Comparison of ENCODE assay signal across 23 mouse cellular contexts in the genomic region with DNA sequence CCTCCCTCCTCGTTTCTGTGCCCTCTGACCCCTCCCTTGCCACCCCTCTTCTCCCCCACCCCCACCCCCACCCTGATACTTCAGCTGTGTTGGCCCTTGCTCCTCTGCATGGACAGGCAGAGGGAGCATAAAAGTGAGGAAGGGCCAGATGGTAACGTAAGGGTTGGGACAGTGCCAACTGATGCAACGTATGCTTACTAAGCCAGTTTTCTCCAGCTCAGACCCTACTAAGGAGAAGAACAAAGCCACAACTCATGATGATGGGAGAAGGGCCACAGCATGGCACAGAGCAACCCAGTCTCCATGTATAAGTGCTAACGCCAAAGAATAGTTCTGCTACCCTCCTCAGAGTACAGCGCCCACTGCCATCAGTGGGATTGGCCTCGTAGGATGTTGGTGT. TPM values are rescaled to one million over a fixed set of nuclear protein-coding genes. Genes with fewer than 3 reads are reported as not detected.
A peak's percentile ranks its signal among the peaks of the same experiment; 100 is the strongest.
DNase-seq lines count a peak whose midpoint lies in the region; ATAC-seq and TF ChIP-seq lines count a peak whose summit lies in the region.
"Had no signal": no experiment of that assay in that cellular context is flagged by ENCODE, and none has a peak within 500 bp of the region (broad histone marks: within the 10 kb centered on the region; RNA-seq: fewer than 3 reads in every experiment).

No protein-coding gene starts in this region.

- no peak overlapping the region for H3K9ac ChIP-seq in forebrain, embryonic 14.5 days (ENCODE audit: low read length)
- H3K9ac ChIP-seq in forebrain, postnatal 0 days: no peak overlapping the region
- no peak overlapping the region for H3K9ac ChIP-seq in lung, embryonic 14.5 days
- no peak overlapping the region for H3K9ac ChIP-seq in embryonic facial prominence, embryonic 12.5 days
- H3K9ac ChIP-seq: forebrain, embryonic 13.5 days; hindbrain, embryonic 12.5 days; hindbrain, embryonic 15.5 days; intestine, embryonic 15.5 days had no signal

- H3K36me3 ChIP-seq in forebrain, embryonic 14.5 days (ENCODE audit: control insufficient read depth, insufficient read depth, low read length): no peaks in the 10 kb centered on the region
- H3K36me3 ChIP-seq in forebrain, postnatal 0 days (ENCODE audit: insufficient read depth): no peaks in the 10 kb centered on the region
- no peaks in the 10 kb centered on the region for H3K36me3 ChIP-seq in lung, embryonic 14.5 days (ENCODE audit: insufficient read depth)
- H3K36me3 ChIP-seq in embryonic facial prominence, embryonic 12.5 days: no peaks in the 10 kb centered on the region
- H3K36me3 ChIP-seq: forebrain, embryonic 10.5 days; G1E; hindbrain, embryonic 12.5 days; hindbrain, embryonic 15.5 days; intestine, embryonic 15.5 days had no signal

- H3K4me3 ChIP-seq in forebrain, embryonic 14.5 days (ENCODE audit: low read depth, low read length): no peak overlapping the region
- H3K4me3 ChIP-seq in forebrain, postnatal 0 days (ENCODE audit: low read depth, low read length): no peak overlapping the region
- H3K4me3 ChIP-seq in lung, embryonic 14.5 days (ENCODE audit: low read depth, low read length): no peak overlapping the region
- no peak overlapping the region for H3K4me3 ChIP-seq in embryonic facial prominence, embryonic 12.5 days
- no peak overlapping the region for H3K4me3 ChIP-seq in layer of hippocampus, adult 2 months
- H3K4me3 ChIP-seq: forebrain, embryonic 10.5 days; forebrain, embryonic 13.5 days; hindbrain, embryonic 12.5 days; hindbrain, embryonic 15.5 days; intestine, embryonic 15.5 days had no signal

- 81% methylated on average over 6 of the region's 6 CpGs for WGBS in forebrain, embryonic 14.5 days
- 72% methylated on average over 6 of the region's 6 CpGs for WGBS in forebrain, postnatal 0 days
- 69% methylated on average over 6 of the region's 6 CpGs for WGBS in lung, embryonic 14.5 days
- WGBS in embryonic facial prominence, embryonic 12.5 days: 85% methylated on average over 6 of the region's 6 CpGs

- H3K27ac ChIP-seq in forebrain, embryonic 14.5 days (ENCODE audit: low read depth, low read length): no peak overlapping the region
- no peak overlapping the region for H3K27ac ChIP-seq in forebrain, postnatal 0 days (ENCODE audit: low read depth, low read length)
- no peak overlapping the region for H3K27ac ChIP-seq in lung, embryonic 14.5 days (ENCODE audit: low read depth)
- peak overlapping the region; percentile 25; the same call in 1 of the 2 replicates for H3K27ac ChIP-seq in embryonic facial prominence, embryonic 12.5 days
- H3K27ac ChIP-seq in layer of hippocampus, adult 2 months: no peak overlapping the region
- H3K27ac ChIP-seq: forebrain, embryonic 10.5 days; forebrain, embryonic 13.5 days; hindbrain, embryonic 12.5 days; hindbrain, embryonic 15.5 days; intestine, embryonic 15.5 days had no signal

- H3K4me1 ChIP-seq in forebrain, embryonic 14.5 days (ENCODE audit: control insufficient read depth, insufficient read depth, low read length): no peaks in the 10 kb centered on the region
- H3K4me1 ChIP-seq in forebrain, postnatal 0 days (ENCODE audit: insufficient read depth): no peaks in the 10 kb centered on the region
- no peaks in the 10 kb centered on the region for H3K4me1 ChIP-seq in lung, embryonic 14.5 days (ENCODE audit: insufficient read depth)
- peaks cover 13% of the 10 kb centered on the region; the same call in 1 of the 2 replicates for H3K4me1 ChIP-seq in embryonic facial prominence, embryonic 12.5 days
- H3K4me1 ChIP-seq: forebrain, embryonic 13.5 days; hindbrain, embryonic 12.5 days; hindbrain, embryonic 15.5 days; intestine, embryonic 15.5 days had no signal

- no peak for TF ChIP-seq CTCF in forebrain, postnatal 0 days (IDR thresholded peaks at IDR 0.05; ENCODE audit: low read depth)
- TF ChIP-seq CTCF in lung, embryonic 14.5 days (IDR thresholded peaks at IDR 0.05; ENCODE audit: low read depth): no peak
- TF ChIP-seq CTCF in layer of hippocampus, adult 2 months (conservative IDR thresholded peaks at IDR 0.05): no peak

- DNase-seq in forebrain, embryonic 14.5 days (ENCODE audit: low spot score): peak; percentile 23
- DNase-seq in forebrain, postnatal 0 days: no peak
- peak; percentile 14 for DNase-seq in lung, embryonic 14.5 days
- no peak for DNase-seq in lung, postnatal 14 days
- no peak for DNase-seq in layer of hippocampus, adult 2 months (ENCODE audit: low spot score in 2 of 2)
- DNase-seq: adrenal gland, adult 2 months; adrenal gland, postnatal 14 days; B cell, adult 2 months; cerebellum, adult 11-12 months; cerebellum, adult 8-10 months; cerebellum, postnatal 14 days; gastrocnemius, postnatal 25 days; kidney, adult 11 months had no signal

- no peaks in the 10 kb centered on the region for H3K9me3 ChIP-seq in forebrain, embryonic 14.5 days (replicated peaks; ENCODE audit: control insufficient read depth, low read length)
- H3K9me3 ChIP-seq in forebrain, postnatal 0 days (ENCODE audit: low read length): no peaks in the 10 kb centered on the region
- H3K9me3 ChIP-seq in lung, embryonic 14.5 days (ENCODE audit: low read depth, low read length): no peaks in the 10 kb centered on the region
- no peaks in the 10 kb centered on the region for H3K9me3 ChIP-seq in embryonic facial prominence, embryonic 12.5 days
- H3K9me3 ChIP-seq: forebrain, embryonic 10.5 days; forebrain, embryonic 13.5 days; G1E; hindbrain, embryonic 12.5 days; hindbrain, embryonic 15.5 days; intestine, embryonic 15.5 days had no signal

- H3K27me3 ChIP-seq in forebrain, embryonic 14.5 days (replicated peaks; ENCODE audit: control insufficient read depth, insufficient read depth, low read length): no peaks in the 10 kb centered on the region
- no peaks in the 10 kb centered on the region for H3K27me3 ChIP-seq in forebrain, postnatal 0 days (ENCODE audit: insufficient read depth, low read length)
- no peaks in the 10 kb centered on the region for H3K27me3 ChIP-seq in lung, embryonic 14.5 days (ENCODE audit: insufficient read depth, low read length)
- no peaks in the 10 kb centered on the region for H3K27me3 ChIP-seq in embryonic facial prominence, embryonic 12.5 days
- H3K27me3 ChIP-seq: forebrain, embryonic 13.5 days; hindbrain, embryonic 12.5 days; hindbrain, embryonic 15.5 days; intestine, embryonic 15.5 days had no signal

- H3K4me2 ChIP-seq in forebrain, embryonic 14.5 days (ENCODE audit: low read length): no peak overlapping the region
- no peak overlapping the region for H3K4me2 ChIP-seq in forebrain, postnatal 0 days (ENCODE audit: low read depth)
- H3K4me2 ChIP-seq in lung, embryonic 14.5 days: no peak overlapping the region
- no peak overlapping the region for H3K4me2 ChIP-seq in embryonic facial prominence, embryonic 12.5 days (replicated peaks)
- H3K4me2 ChIP-seq: forebrain, embryonic 13.5 days; heart, embryonic 11.5 days; hindbrain, embryonic 12.5 days; hindbrain, embryonic 15.5 days; intestine, embryonic 15.5 days had no signal

- no peak for ATAC-seq in forebrain, embryonic 14.5 days
- no peak for ATAC-seq in forebrain, postnatal 0 days
- no peak for ATAC-seq in lung, embryonic 14.5 days (ENCODE audit: insufficient read depth)
- no peak; the same call in 1 of the 2 replicates for ATAC-seq in embryonic facial prominence, embryonic 12.5 days (ENCODE audit: insufficient number of reproducible peaks, insufficient read depth, low FRiP score, low TSS enrichment)
- ATAC-seq: forebrain, embryonic 13.5 days; intestine, embryonic 15.5 days had no signal

RNA-seq across cellular contexts. Expression of gene Sh3gl3, which starts 58.0 kb away (rescaled TPM):
- polyA plus RNA-seq in forebrain, embryonic 14.5 days (2014; fragmentation: Nextera tagmentation; extraction: Ambion mirVana): 49.9 and 56.2 TPM in 2 replicates
- total RNA-seq in forebrain, postnatal 0 days (2014; rRNA removed): 72.2 and 75.3 TPM in 2 replicates
- 89.4 and 101 TPM in 2 replicates for polyA plus RNA-seq in forebrain, postnatal 0 days (2015; fragmentation: Nextera tagmentation; extraction: Ambion mirVana)
- polyA plus RNA-seq in lung, embryonic 14.5 days (2014; fragmentation: Nextera tagmentation; extraction: Ambion mirVana): 3.6 and 3.9 TPM in 2 replicates
- 40.6 and 42.5 TPM in 2 replicates for polyA plus RNA-seq in embryonic facial prominence, embryonic 12.5 days (2016; fragmentation: Nextera tagmentation; extraction: Ambion mirVana)
- 10 to 100 TPM; 41.9 to 42.0 TPM for total RNA-seq in layer of hippocampus, adult 2 months (2021)
- total RNA-seq: CH12.LX; common myeloid progenitor, adult 5-6 weeks had no signal
- polyA plus RNA-seq: G1E had no signal

Comparison
In these comparisons a context has a peak if more than half of its experiments do, and no peak if none do; other contexts are left out.
1. DNase-seq: peak in forebrain, embryonic 14.5 days (single experiment) and lung, embryonic 14.5 days (single experiment); none in forebrain, postnatal 0 days (single experiment), lung, postnatal 14 days (single experiment) and layer of hippocampus, adult 2 months (0 of 2).